Mouse (Mus musculus) stomach, postnatal 0 days (tissue): Measurements from ENCODE around the gene Mapk8ip2. TPM values are rescaled to one million over a fixed set of nuclear protein-coding genes. Genes with fewer than 3 reads are reported as not detected.

Experiments used
- ATAC-seq: fragments of 200-750 bp; cut with Nextera tagmentation; 2 replicates; pipeline ENCODE4 v1.8.0; 2017; ENCODE audit not compliant: low FRiP score, low TSS enrichment
- DNase-seq: peaks from one replicate; pipeline ENCODE4 v3.0.0-alpha.2; 2016; ENCODE audit warnings: low spot score
- H3K27ac ChIP-seq: fragments of 300-500 bp; sonication (generic); replicated peaks from 2 replicates; pipeline ENCODE4 v1.5.1; 2014; ENCODE audit warnings: mild to moderate bottlenecking, control low read depth
- H3K27me3 ChIP-seq: fragments of 300-500 bp; sonication (generic); 2 replicates; pipeline ENCODE4 v1.6.1; 2014; ENCODE audit warnings: low read length; ENCODE audit not compliant: control insufficient read depth, insufficient read depth
- H3K36me3 ChIP-seq: fragments of 300-500 bp; sonication (generic); 2 replicates; pipeline ENCODE4 v1.6.1; 2014; ENCODE audit warnings: low read length, mixed read lengths; ENCODE audit not compliant: control insufficient read depth, insufficient read depth
- H3K4me1 ChIP-seq: fragments of 300-500 bp; sonication (generic); replicated peaks from 2 replicates; pipeline ENCODE4 v1.6.1; 2014; ENCODE audit warnings: antibody characterized with exemption; ENCODE audit not compliant: control insufficient read depth, insufficient read depth
- H3K4me2 ChIP-seq: fragments of 300-500 bp; sonication (generic); replicated peaks from 2 replicates; pipeline ENCODE4 v1.6.1; 2014; ENCODE audit warnings: low read depth, mild to moderate bottlenecking, control low read depth, moderate library complexity
- H3K4me3 ChIP-seq: fragments of 300-500 bp; sonication (generic); 2 replicates; pipeline ENCODE4 v1.5.1; 2014; ENCODE audit warnings: low read depth, low read length, control low read depth
- H3K9ac ChIP-seq: fragments of 300-500 bp; sonication (generic); 2 replicates; pipeline ENCODE4 v1.6.1; 2014; ENCODE audit warnings: mild to moderate bottlenecking, low read length, control low read depth, mixed read lengths
- H3K9me3 ChIP-seq: fragments of 300-500 bp; sonication (generic); 2 replicates; pipeline ENCODE4 v1.6.1; 2016; ENCODE audit warnings: low read length; ENCODE audit not compliant: control insufficient read depth
- CTCF ChIP-seq: IDR thresholded peaks from 2 replicates; pipeline ENCODE4 v1.5.1; 2016; ENCODE audit warnings: antibody characterized with exemption, low read depth, mild to moderate bottlenecking, moderate library complexity
- EP300 ChIP-seq: optimal IDR thresholded peaks from 2 replicates; pipeline ENCODE3; 2016; ENCODE audit warnings: antibody characterized with exemption
- WGBS: fragments of 180-500 bp; shearing (Covaris S2); extraction: QIAGEN DNeasy Blood & Tissue Kit; methylation state at CpG from one replicate; pipeline ENCODE4 v1.1.7; 2014; 5-methylcytosine and 5-hydroxymethylcytosine counted together
- polyA plus RNA-seq: library from polyadenylated mRNA; unstranded; fragments of >200 nt; fragmentation: Nextera tagmentation; extraction: Ambion mirVana; gene quantifications from 2 replicates; pipeline ENCODE4 v1.2.1, GENCODE M21; 2015

The Mapk8ip2 gene
- 1.6 and 1.9 TPM in 2 replicates for polyA plus RNA-seq

- H3K9me3 ChIP-seq = no peaks in the 10 kb centered on the region
- ATAC-seq (0 out of 2 replicates have a peak, but pooled peaks have one; percentile 12), DNase-seq (no peak)
- H3K27ac ChIP-seq = no peak within 1 kb of the TSS
- no peaks in the 10 kb centered on the region for H3K36me3 ChIP-seq
- peak within 1 kb of the TSS; percentile 33 for H3K4me3 ChIP-seq
- peak within 1 kb of the TSS; percentile 55 for H3K4me2 ChIP-seq
- WGBS = 1% methylated on average over 47 of the region's 53 CpGs
- no peak within 1 kb of the TSS for H3K9ac ChIP-seq
- no peaks in the 10 kb centered on the region for H3K27me3 ChIP-seq
- TF ChIP-seq EP300 (no peak), CTCF (no peak)
- 0 out of 2 replicates have a peak, but pooled peaks cover 3% of the 10 kb centered on the region for H3K4me1 ChIP-seq
Measured at GRCm38 (mm10) chr15:89453865-89454478, at the start of gene Mapk8ip2. TSS of gene Mapk8ip2 (plus strand) at chr15:89453913.

GRCm38 (mm10) chr15:89404831-89405623, 48.7 kb upstream of the Mapk8ip2 start:
- Histone ChIP-seq H3K27me3 (no peaks in the 10 kb centered on the region), H3K36me3 (no peaks in the 10 kb centered on the region), H3K9me3 (peaks cover 3% of the 10 kb centered on the region; the same call in 1 of the 2 replicates), H3K4me1 (no peaks in the 10 kb centered on the region), H3K4me3 (no peak overlapping the region), H3K27ac (no peak overlapping the region), H3K4me2 (no peak overlapping the region), H3K9ac (no peak overlapping the region)
- ATAC-seq = no peak
- DNase-seq = no peak
- 78% methylated on average over 10 of the region's 10 CpGs for WGBS
- TF ChIP-seq EP300 = no peak

- no peaks in the 10 kb centered on the region for H3K4me1 ChIP-seq
- H3K27ac ChIP-seq = no peak overlapping the region
- H3K9me3 ChIP-seq = peaks cover 3% of the 10 kb centered on the region; the same call in 1 of the 2 replicates
- DNase-seq = no peak
- H3K27me3 ChIP-seq = no peaks in the 10 kb centered on the region
- no peak overlapping the region for H3K4me3 ChIP-seq
- TF ChIP-seq CTCF = no peak
- no peak for TF ChIP-seq EP300
- H3K9ac ChIP-seq = no peak overlapping the region
- H3K36me3 ChIP-seq = no peaks in the 10 kb centered on the region
- H3K4me2 ChIP-seq = no peak overlapping the region
- ATAC-seq = no peak
Measured at GRCm38 (mm10) chr15:89406691-89407090, 47.0 kb upstream of the Mapk8ip2 start.

- Histone ChIP-seq H3K36me3 (no peaks in the 10 kb centered on the region), H3K27me3 (no peaks in the 10 kb centered on the region), H3K4me3 (no peak within 1 kb of the TSS), H3K9ac (no peak within 1 kb of the TSS), H3K4me1 (no peaks in the 10 kb centered on the region), H3K9me3 (peaks cover 3% of the 10 kb centered on the region; the same call in 1 of the 2 replicates), H3K27ac (no peak within 1 kb of the TSS), H3K4me2 (no peak within 1 kb of the TSS)
- TF ChIP-seq CTCF (no peak), EP300 (no peak)
- no peak for DNase-seq
- WGBS = 80% methylated on average over 24 of the region's 24 CpGs
- ATAC-seq = 0 out of 2 replicates have a peak, but pooled peaks have one; percentile 21
Measured at GRCm38 (mm10) chr15:89410118-89410517, 43.6 kb upstream of the Mapk8ip2 start, which contains the start of gene Syce3. TSS of gene Syce3 (minus strand) at chr15:89410503.

GRCm38 (mm10) chr15:89415282-89415681, 38.4 kb upstream of the Mapk8ip2 start:
- Histone ChIP-seq H3K27ac (no peak overlapping the region), H3K9ac (no peak overlapping the region), H3K27me3 (no peaks in the 10 kb centered on the region), H3K36me3 (peaks cover 2% of the 10 kb centered on the region; the same call in 1 of the 2 replicates), H3K4me1 (no peaks in the 10 kb centered on the region), H3K4me3 (no peak overlapping the region), H3K4me2 (no peak overlapping the region), H3K9me3 (no peaks in the 10 kb centered on the region)
- DNase-seq = no peak
- no peak for ATAC-seq
- WGBS = 82% methylated on average over 8 of the region's 8 CpGs
- no peak for TF ChIP-seq CTCF
- no peak for TF ChIP-seq EP300

- H3K9ac ChIP-seq = no peak overlapping the region
- DNase-seq (no peak), ATAC-seq (no peak)
- H3K4me2 ChIP-seq = no peak overlapping the region
- no peaks in the 10 kb centered on the region for H3K27me3 ChIP-seq
- no peak overlapping the region for H3K27ac ChIP-seq
- peaks cover 2% of the 10 kb centered on the region; the same call in 1 of the 2 replicates for H3K36me3 ChIP-seq
- no peak overlapping the region for H3K4me3 ChIP-seq
- 94% methylated on average over 9 of the region's 9 CpGs for WGBS
- no peaks in the 10 kb centered on the region for H3K9me3 ChIP-seq
- TF ChIP-seq EP300 (no peak), CTCF (no peak)
- no peaks in the 10 kb centered on the region for H3K4me1 ChIP-seq
Measured at GRCm38 (mm10) chr15:89421938-89422337, 31.8 kb upstream of the Mapk8ip2 start.
